Mouse (Mus musculus): Measurements from ENCODE around the gene Bricd5. TPM values are rescaled to one million over a fixed set of nuclear protein-coding genes. Genes with fewer than 3 reads are reported as not detected.

Gene Bricd5
- polyA plus RNA-seq, 1 experiment = not detected

GRCm38 (mm10) chr17:24490399-24490798 lies 16.7 kb downstream of the Bricd5 start:
- TF ChIP-seq TAL1 (IDR thresholded peaks at IDR 0.05; ENCODE audit: low read length) (no peak), GATA1 (IDR thresholded peaks at IDR 0.05; ENCODE audit: low read length) (no peak)
- Histone ChIP-seq H3K9me3 (ENCODE audit: control insufficient read depth, low read length) (peaks cover 14% of the 10 kb centered on the region; the same call in 1 of the 2 replicates), H3K4me3 (replicated peaks) (no peak overlapping the region), H3K36me3 (ENCODE audit: control insufficient read depth) (no peaks in the 10 kb centered on the region), H3K4me1 (ENCODE audit: control insufficient read depth) (peaks cover 11% of the 10 kb centered on the region), H3K27me3 (ENCODE audit: control insufficient read depth) (peaks cover 69% of the 10 kb centered on the region)

GRCm38 (mm10) chr17:24494627-24495335 lies 21.1 kb downstream of the Bricd5 start:
- H3K4me3 ChIP-seq (replicated peaks) = no peak overlapping the region
- H3K9me3 ChIP-seq (ENCODE audit: control insufficient read depth, low read length) = no peaks in the 10 kb centered on the region
- H3K4me1 ChIP-seq (ENCODE audit: control insufficient read depth) = no peaks in the 10 kb centered on the region
- no peaks in the 10 kb centered on the region for H3K36me3 ChIP-seq (ENCODE audit: control insufficient read depth)
- TF ChIP-seq GATA1 (IDR thresholded peaks at IDR 0.05; ENCODE audit: low read length) (no peak), TAL1 (IDR thresholded peaks at IDR 0.05; ENCODE audit: low read length) (no peak)
- peaks cover 27% of the 10 kb centered on the region for H3K27me3 ChIP-seq (ENCODE audit: control insufficient read depth)

- TF ChIP-seq TAL1 (IDR thresholded peaks at IDR 0.05; ENCODE audit: low read length) (no peak), GATA1 (IDR thresholded peaks at IDR 0.05; ENCODE audit: low read length) (no peak)
- Histone ChIP-seq H3K4me1 (ENCODE audit: control insufficient read depth) (no peaks in the 10 kb centered on the region), H3K27me3 (ENCODE audit: control insufficient read depth) (peaks cover 20% of the 10 kb centered on the region), H3K36me3 (ENCODE audit: control insufficient read depth) (no peaks in the 10 kb centered on the region), H3K4me3 (replicated peaks) (no peak overlapping the region), H3K9me3 (ENCODE audit: control insufficient read depth, low read length) (no peaks in the 10 kb centered on the region)
Measured at GRCm38 (mm10) chr17:24495443-24495842, 21.8 kb downstream of the Bricd5 start.

- no peaks in the 10 kb centered on the region for H3K9me3 ChIP-seq (ENCODE audit: control insufficient read depth, low read length)
- no peaks in the 10 kb centered on the region for H3K4me1 ChIP-seq (ENCODE audit: control insufficient read depth)
- peaks cover 14% of the 10 kb centered on the region for H3K27me3 ChIP-seq (ENCODE audit: control insufficient read depth)
- H3K36me3 ChIP-seq (ENCODE audit: control insufficient read depth) = no peaks in the 10 kb centered on the region
- TF ChIP-seq GATA1 (IDR thresholded peaks at IDR 0.05; ENCODE audit: low read length) = no peak
- H3K4me3 ChIP-seq (replicated peaks) = no peak overlapping the region
Measured at GRCm38 (mm10) chr17:24496026-24496425, 22.3 kb downstream of the Bricd5 start.

GRCm38 (mm10) chr17:24502208-24502607 lies 28.5 kb downstream of the Bricd5 start:
- no peaks in the 10 kb centered on the region for H3K9me3 ChIP-seq (ENCODE audit: control insufficient read depth, low read length)
- no peaks in the 10 kb centered on the region for H3K36me3 ChIP-seq (ENCODE audit: control insufficient read depth)
- no peaks in the 10 kb centered on the region for H3K27me3 ChIP-seq (ENCODE audit: control insufficient read depth)
- TF ChIP-seq TAL1 (IDR thresholded peaks at IDR 0.05; ENCODE audit: low read length) (no peak), GATA1 (IDR thresholded peaks at IDR 0.05; ENCODE audit: low read length) (no peak)
- H3K4me1 ChIP-seq (ENCODE audit: control insufficient read depth) = peaks cover 7% of the 10 kb centered on the region
- no peak overlapping the region for H3K4me3 ChIP-seq (replicated peaks)

- Histone ChIP-seq H3K9me3 (ENCODE audit: control insufficient read depth, low read length) (no peaks in the 10 kb centered on the region), H3K36me3 (ENCODE audit: control insufficient read depth) (peaks cover 16% of the 10 kb centered on the region), H3K4me3 (replicated peaks) (no peak overlapping the region), H3K27me3 (ENCODE audit: control insufficient read depth) (no peaks in the 10 kb centered on the region), H3K4me1 (ENCODE audit: control insufficient read depth) (peaks cover 9% of the 10 kb centered on the region)
- TF ChIP-seq GATA1 (IDR thresholded peaks at IDR 0.05; ENCODE audit: low read length) = no peak
- no peak for TF ChIP-seq TAL1 (IDR thresholded peaks at IDR 0.05; ENCODE audit: low read length)
Measured at GRCm38 (mm10) chr17:24504085-24504484, 30.4 kb downstream of the Bricd5 start.

GRCm38 (mm10) chr17:24505286-24505955 lies 31.7 kb downstream of the Bricd5 start:
- Histone ChIP-seq H3K36me3 (ENCODE audit: control insufficient read depth) (peaks cover 30% of the 10 kb centered on the region), H3K4me3 (replicated peaks) (no peak overlapping the region), H3K27me3 (ENCODE audit: control insufficient read depth) (no peaks in the 10 kb centered on the region), H3K9me3 (ENCODE audit: control insufficient read depth, low read length) (no peaks in the 10 kb centered on the region), H3K4me1 (ENCODE audit: control insufficient read depth) (peaks cover 9% of the 10 kb centered on the region)
- TF ChIP-seq GATA1 (IDR thresholded peaks at IDR 0.05; ENCODE audit: low read length) (no peak), TAL1 (IDR thresholded peaks at IDR 0.05; ENCODE audit: low read length) (no peak)

GRCm38 (mm10) chr17:24506332-24507070 lies 32.8 kb downstream of the Bricd5 start:
- Histone ChIP-seq H3K27me3 (ENCODE audit: control insufficient read depth) (no peaks in the 10 kb centered on the region), H3K36me3 (ENCODE audit: control insufficient read depth) (peaks cover 40% of the 10 kb centered on the region), H3K4me3 (replicated peaks) (no peak overlapping the region), H3K9me3 (ENCODE audit: control insufficient read depth, low read length) (no peaks in the 10 kb centered on the region), H3K4me1 (ENCODE audit: control insufficient read depth) (peaks cover 9% of the 10 kb centered on the region)
- TF ChIP-seq TAL1 (IDR thresholded peaks at IDR 0.05; ENCODE audit: low read length) (no peak), GATA1 (IDR thresholded peaks at IDR 0.05; ENCODE audit: low read length) (no peak)

GRCm38 (mm10) chr17:24507129-24507664 lies 33.5 kb downstream of the Bricd5 start:
- Histone ChIP-seq H3K4me1 (ENCODE audit: control insufficient read depth) (peaks cover 9% of the 10 kb centered on the region), H3K36me3 (ENCODE audit: control insufficient read depth) (peaks cover 47% of the 10 kb centered on the region), H3K4me3 (replicated peaks) (no peak overlapping the region), H3K9me3 (ENCODE audit: control insufficient read depth, low read length) (no peaks in the 10 kb centered on the region), H3K27me3 (ENCODE audit: control insufficient read depth) (no peaks in the 10 kb centered on the region)
- no peak for TF ChIP-seq GATA1 (IDR thresholded peaks at IDR 0.05; ENCODE audit: low read length)
- TF ChIP-seq TAL1 (IDR thresholded peaks at IDR 0.05; ENCODE audit: low read length) = no peak

All from erythroblast, embryonic 14.5 days (primary cell).